Mouse (Mus musculus) lung, postnatal 0 days (tissue): Measurements from ENCODE around the gene Rilpl1. TPM values are rescaled to one million over a fixed set of nuclear protein-coding genes. Genes with fewer than 3 reads are reported as not detected.

Source experiments
- ATAC-seq: fragments of 200-750 bp; cut with Nextera tagmentation; 2 replicates; pipeline ENCODE4 v1.8.0; 2017; ENCODE audit warnings: moderate library complexity
- DNase-seq: peaks from one replicate; pipeline ENCODE4 v3.0.0-alpha.2; 2016; ENCODE audit warnings: low spot score
- H3K27ac ChIP-seq: fragments of 300-500 bp; sonication (generic); 2 replicates; pipeline ENCODE4 v1.5.1; 2014; ENCODE audit warnings: antibody characterized with exemption, mild to moderate bottlenecking, low read length, mixed read lengths
- H3K27me3 ChIP-seq: fragments of 300-500 bp; sonication (generic); replicated peaks from 2 replicates; pipeline ENCODE4 v1.6.1; 2014; ENCODE audit warnings: low read length, mixed read lengths; ENCODE audit not compliant: insufficient read depth
- H3K36me3 ChIP-seq: fragments of 300-500 bp; sonication (generic); 2 replicates; pipeline ENCODE4 v1.6.1; 2014; ENCODE audit warnings: low read length, mixed read lengths; ENCODE audit not compliant: insufficient read depth
- H3K4me1 ChIP-seq: fragments of 300-500 bp; sonication (generic); 2 replicates; pipeline ENCODE4 v1.6.1; 2014; ENCODE audit warnings: antibody characterized with exemption, low read depth, low read length, mixed read lengths; ENCODE audit not compliant: insufficient read depth
- H3K4me2 ChIP-seq: fragments of 300-500 bp; sonication (generic); replicated peaks from 2 replicates; pipeline ENCODE4 v1.6.1; 2014; ENCODE audit warnings: low read depth, mild to moderate bottlenecking, low read length, moderate library complexity, mixed read lengths
- H3K4me3 ChIP-seq: fragments of 300-500 bp; sonication (generic); 2 replicates; pipeline ENCODE4 v1.5.1; 2014; ENCODE audit warnings: low read depth, low read length
- H3K9ac ChIP-seq: fragments of 300-500 bp; sonication (generic); replicated peaks from 2 replicates; pipeline ENCODE4 v1.6.1; 2014; ENCODE audit warnings: low read depth, mild to moderate bottlenecking
- H3K9me3 ChIP-seq: fragments of 300-500 bp; sonication (generic); 2 replicates; pipeline ENCODE4 v1.6.1; 2016; ENCODE audit warnings: low read length, mixed read lengths
- CTCF ChIP-seq: IDR thresholded peaks from 2 replicates; pipeline ENCODE4 v1.5.1; 2016; ENCODE audit warnings: antibody characterized with exemption, mild to moderate bottlenecking
- EP300 ChIP-seq: IDR thresholded peaks from 2 replicates; pipeline ENCODE4 v1.6.1; 2016; ENCODE audit warnings: antibody characterized with exemption, mild to moderate bottlenecking, control low read depth
- WGBS: fragments of 180-500 bp; shearing (Covaris S2); extraction: QIAGEN DNeasy Blood & Tissue Kit; methylation state at CpG from one replicate; pipeline ENCODE4 v1.1.7; 2014; 5-methylcytosine and 5-hydroxymethylcytosine counted together
- polyA plus RNA-seq: library from polyadenylated mRNA; unstranded; fragments of >200 nt; fragmentation: Nextera tagmentation; extraction: Ambion mirVana; gene quantifications from 2 replicates; pipeline ENCODE4 v1.2.1, GENCODE M21; 2015

Gene Rilpl1
- polyA plus RNA-seq, 1 experiment from 2014 or later: 24.4 TPM

DNA sequence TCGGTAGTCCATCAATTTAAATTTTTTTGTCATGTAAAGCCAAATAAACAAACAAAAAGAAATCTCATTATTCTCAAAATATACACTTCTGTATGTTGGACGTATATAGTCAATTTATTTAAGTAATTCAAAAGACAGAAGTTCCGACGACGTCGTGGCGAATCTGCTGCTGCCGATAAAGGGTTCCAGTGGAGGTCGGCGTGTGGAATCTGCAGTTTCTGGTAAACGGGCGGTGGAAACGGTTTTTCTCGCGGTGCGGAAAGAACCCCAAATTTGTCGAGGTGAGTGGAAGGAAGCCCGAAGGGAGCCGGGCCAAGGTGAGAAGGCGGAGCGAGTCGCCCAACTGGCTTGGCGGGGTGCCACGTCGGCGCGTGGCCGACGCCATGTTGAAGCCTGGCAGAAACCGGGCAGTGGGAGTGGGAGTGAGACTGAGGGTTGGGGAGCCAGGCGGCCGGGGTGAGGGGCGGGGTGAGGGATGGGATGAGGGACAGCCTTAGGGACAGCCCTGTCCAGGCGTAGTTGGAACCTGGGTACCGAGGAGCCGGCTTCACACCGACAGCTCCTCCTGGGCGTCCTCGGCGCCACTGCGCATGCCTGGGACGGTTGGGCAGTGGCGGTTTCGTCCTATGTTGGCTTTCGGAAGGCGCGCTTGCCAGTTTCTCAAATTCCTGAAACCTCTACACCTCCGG is 48.1 kb downstream of the Rilpl1 start, which contains the start of gene Snrnp35:
Gene Snrnp35 (plus strand): TSS at position 169 of the 689 bp plus-strand sequence.
- peak; percentile 92 for DNase-seq
- 2% methylated on average over 47 of the region's 48 CpGs for WGBS
- Histone ChIP-seq H3K4me2 (peak within 1 kb of the TSS; percentile 72), H3K9ac (peak within 1 kb of the TSS; percentile 63), H3K27ac (peak within 1 kb of the TSS; percentile 97), H3K4me3 (peak within 1 kb of the TSS; percentile 62), H3K9me3 (no peaks in the 10 kb centered on the region), H3K4me1 (peaks cover 9% of the 10 kb centered on the region; the same call in 1 of the 2 replicates), H3K27me3 (no peaks in the 10 kb centered on the region), H3K36me3 (no peaks in the 10 kb centered on the region)
- ATAC-seq: peak; percentile 92
- peak; percentile 74 for TF ChIP-seq EP300
- TF ChIP-seq CTCF: no peak

DNA sequence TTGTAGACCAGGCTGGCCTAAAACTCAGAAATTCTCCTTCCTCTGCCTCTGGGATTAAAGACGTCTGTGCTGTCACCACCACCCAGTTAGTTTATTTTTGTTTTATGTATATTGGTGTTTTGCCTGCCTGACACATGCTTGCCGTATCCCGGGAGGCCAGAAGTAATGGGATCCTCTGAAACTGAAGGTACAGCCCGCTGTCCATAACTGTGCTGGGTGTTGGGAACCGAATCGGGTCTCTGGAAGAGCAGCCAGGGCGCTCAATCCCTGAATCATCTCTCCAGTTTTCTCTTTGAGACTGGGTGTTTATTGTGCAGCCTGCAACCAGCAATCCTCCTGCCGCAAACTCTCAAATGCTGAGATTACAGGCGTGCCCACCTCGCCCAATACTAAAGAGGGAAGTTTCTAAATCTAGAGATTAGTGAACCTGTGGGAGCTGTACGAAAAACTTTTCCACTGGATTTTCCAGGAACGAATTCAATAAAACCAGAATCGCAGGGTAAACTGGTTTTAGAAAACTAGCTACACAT is 48.7 kb downstream of the Rilpl1 start:
- TF ChIP-seq EP300 (no peak), CTCF (no peak)
- ATAC-seq (no peak), DNase-seq (peak; percentile 69)
- WGBS: 1% methylated on average over 13 of the region's 13 CpGs
- peak overlapping the region; percentile 62 for H3K4me3 ChIP-seq
- H3K4me1 ChIP-seq: peaks cover 9% of the 10 kb centered on the region; the same call in 1 of the 2 replicates
- H3K36me3 ChIP-seq: no peaks in the 10 kb centered on the region
- H3K4me2 ChIP-seq: peak overlapping the region; percentile 72
- H3K27me3 ChIP-seq: no peaks in the 10 kb centered on the region
- H3K9me3 ChIP-seq: no peaks in the 10 kb centered on the region
- H3K27ac ChIP-seq: peak overlapping the region; percentile 97
- peak overlapping the region; percentile 63 for H3K9ac ChIP-seq

DNA sequence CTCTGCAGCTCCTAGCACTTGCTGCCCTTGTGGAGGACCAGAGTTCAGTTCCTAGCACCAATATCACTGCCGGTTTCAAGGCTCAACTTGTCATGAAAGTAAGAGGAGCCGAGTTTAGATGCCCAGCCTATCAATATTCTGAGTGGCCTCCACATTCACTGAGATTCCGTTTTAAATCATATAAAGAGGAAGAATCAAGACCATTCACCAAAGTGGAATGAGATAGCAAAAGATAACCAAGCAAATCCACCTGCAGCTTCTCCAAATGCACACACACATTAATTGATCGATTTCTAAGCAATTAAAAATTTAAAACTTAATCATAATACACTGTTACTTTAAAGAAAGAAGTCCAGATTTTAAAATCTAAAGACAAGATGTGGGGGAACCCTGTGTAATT is 49.5 kb downstream of the Rilpl1 start:
- no peaks in the 10 kb centered on the region for H3K27me3 ChIP-seq
- H3K36me3 ChIP-seq: no peaks in the 10 kb centered on the region
- H3K9me3 ChIP-seq: no peaks in the 10 kb centered on the region
- H3K9ac ChIP-seq: no peak overlapping the region
- no peak overlapping the region for H3K4me2 ChIP-seq
- TF ChIP-seq EP300: no peak
- no peak for TF ChIP-seq CTCF
- no peak for DNase-seq
- no peak overlapping the region for H3K27ac ChIP-seq
- H3K4me3 ChIP-seq: no peak overlapping the region
- 88% methylated on average over 4 of the region's 4 CpGs for WGBS
- ATAC-seq: no peak
- H3K4me1 ChIP-seq: peaks cover 9% of the 10 kb centered on the region; the same call in 1 of the 2 replicates

DNA sequence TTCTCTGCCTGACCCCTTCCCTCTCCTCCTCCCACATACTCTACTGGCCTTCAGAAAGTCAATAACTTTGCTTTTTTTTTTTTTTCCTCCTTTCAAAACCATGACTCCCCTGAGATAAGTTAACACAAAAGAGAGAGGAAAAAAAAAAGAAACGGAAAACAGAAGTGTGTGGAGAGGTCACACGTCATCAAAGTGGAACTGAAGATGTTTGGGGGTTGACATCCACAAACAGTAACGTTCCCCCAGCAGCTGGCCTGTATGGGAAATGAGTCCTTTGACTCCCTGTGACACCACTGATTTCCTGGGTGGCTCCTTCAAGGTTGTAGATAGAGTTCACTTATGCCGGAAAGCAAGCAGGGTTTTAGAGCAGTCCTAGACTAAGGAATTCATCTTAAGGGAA is 51.1 kb downstream of the Rilpl1 start:
- 59% methylated on average over 4 of the region's 4 CpGs for WGBS
- no peak overlapping the region for H3K27ac ChIP-seq
- TF ChIP-seq EP300 (no peak), CTCF (no peak)

DNA sequence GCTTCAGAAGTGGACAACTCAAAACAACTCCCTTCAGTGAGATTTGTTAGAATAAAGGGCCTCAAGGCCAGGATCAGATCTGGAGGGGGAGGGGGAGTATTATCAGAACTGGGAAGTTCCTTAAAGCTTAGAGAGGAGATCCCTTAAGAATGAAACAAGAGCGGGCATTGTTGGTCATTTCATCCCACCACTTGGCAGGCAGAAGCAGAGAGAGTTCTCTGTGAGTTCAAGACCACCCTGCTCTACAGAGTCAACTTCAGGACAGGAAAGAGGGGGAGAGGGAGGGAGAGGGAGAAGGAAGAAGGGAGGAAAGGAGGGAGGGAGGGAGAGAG is 52.4 kb downstream of the Rilpl1 start:
- Histone ChIP-seq H3K9me3 (no peaks in the 10 kb centered on the region), H3K4me1 (peaks cover 14% of the 10 kb centered on the region; the same call in 1 of the 2 replicates), H3K36me3 (no peaks in the 10 kb centered on the region), H3K4me2 (peak overlapping the region; percentile 82; the same call in 1 of the 2 replicates), H3K27ac (peak overlapping the region; percentile 51), H3K27me3 (no peaks in the 10 kb centered on the region), H3K9ac (no peak overlapping the region), H3K4me3 (no peak overlapping the region)
- no peak for TF ChIP-seq CTCF
- no peak for ATAC-seq
- WGBS: 78% methylated on average over 1 of the region's 1 CpGs
- no peak for DNase-seq

More for the DNA sequence above, 51.1 kb downstream of the Rilpl1 start:
- Histone ChIP-seq H3K36me3 (no peaks in the 10 kb centered on the region), H3K4me3 (no peak overlapping the region), H3K27me3 (no peaks in the 10 kb centered on the region), H3K4me1 (peaks cover 14% of the 10 kb centered on the region; the same call in 1 of the 2 replicates), H3K9me3 (no peaks in the 10 kb centered on the region), H3K9ac (no peak overlapping the region), H3K4me2 (no peak overlapping the region)
- DNase-seq (peak; percentile 19), ATAC-seq (no peak)

DNA sequence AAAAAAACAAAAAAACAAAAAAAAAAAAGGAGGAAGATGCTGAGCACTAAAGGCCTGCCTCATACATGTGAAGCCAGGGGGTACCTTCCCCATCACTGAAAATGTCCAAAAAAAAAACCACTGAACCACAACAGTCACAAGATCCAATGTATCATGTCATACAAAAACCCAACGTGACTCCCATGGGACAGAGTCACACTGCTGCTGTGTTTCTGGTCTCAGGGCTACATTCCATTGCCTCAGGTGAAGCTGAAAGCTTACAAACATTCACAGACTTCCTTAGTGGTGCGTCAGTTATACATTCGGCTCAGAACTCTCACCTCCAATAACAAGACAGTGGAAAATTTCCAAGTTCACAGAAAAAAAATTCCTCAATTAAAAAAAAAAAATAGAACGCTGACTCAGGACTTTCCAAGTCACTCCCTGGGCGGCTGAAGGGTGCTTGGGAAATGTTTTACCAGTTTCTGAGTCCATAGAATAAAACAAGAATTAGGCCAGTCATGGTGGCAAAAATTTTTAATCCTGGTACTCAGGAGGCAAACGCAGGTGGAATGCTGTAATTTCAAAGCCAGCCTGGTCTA is 60.5 kb downstream of the Rilpl1 start:
- DNase-seq: peak; percentile 68
- no peak overlapping the region for H3K27ac ChIP-seq
- H3K27me3 ChIP-seq: no peaks in the 10 kb centered on the region
- H3K9me3 ChIP-seq: no peaks in the 10 kb centered on the region
- H3K4me3 ChIP-seq: no peak overlapping the region
- ATAC-seq: peak; percentile 70
- peaks cover 4% of the 10 kb centered on the region; the same call in 1 of the 2 replicates for H3K4me1 ChIP-seq
- WGBS: 55% methylated on average over 6 of the region's 6 CpGs
- H3K4me2 ChIP-seq: no peak overlapping the region
- no peak for TF ChIP-seq CTCF
- TF ChIP-seq EP300: no peak
- no peaks in the 10 kb centered on the region for H3K36me3 ChIP-seq
- H3K9ac ChIP-seq: no peak overlapping the region
